Mouse (Mus musculus): Measurements from ENCODE around the gene Uck2. TPM values are rescaled to one million over a fixed set of nuclear protein-coding genes. Genes with fewer than 3 reads are reported as not detected.

Uck2 gene
- total RNA-seq (2014; fragmentation: Nextera tagmentation) (181 and 224 TPM in 2 replicates), total RNA-seq (2017) (223 and 286 TPM in 2 replicates)

DNA sequence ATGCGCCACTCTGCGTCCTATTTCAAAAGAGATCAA is at the start of gene Uck2:
Gene Uck2, minus strand, starts transcription at position 1 of the 36 bp plus-strand sequence.
- ATAC-seq (replicated peaks; ENCODE audit: poor library complexity, severe bottlenecking): no peak

GRCm38 (mm10) chr1:167331106-167331505 is 46.0 kb upstream of the Uck2 start:
- peak; percentile 94 for ATAC-seq (replicated peaks; ENCODE audit: poor library complexity, severe bottlenecking)

DNA sequence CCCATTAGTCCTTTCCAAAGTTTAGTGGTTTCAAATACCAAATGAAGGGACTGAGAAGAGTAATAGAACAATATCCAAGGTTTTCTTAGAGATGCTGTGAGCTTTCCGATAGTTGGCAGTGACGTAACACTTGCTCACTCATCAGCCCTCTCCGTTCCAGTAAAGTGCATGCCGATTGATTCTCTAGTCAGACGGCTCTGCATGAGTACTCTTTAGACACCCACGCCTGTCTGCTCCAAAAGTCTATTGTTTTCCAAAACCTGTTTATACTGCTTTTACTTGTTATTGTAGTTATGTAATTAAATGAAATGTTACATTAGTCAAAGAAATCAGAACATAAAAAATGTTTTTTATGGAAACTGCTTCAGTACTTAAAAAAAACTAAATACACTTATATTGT is 43.7 kb upstream of the Uck2 start:
- ATAC-seq (replicated peaks; ENCODE audit: poor library complexity, severe bottlenecking): no peak

- ATAC-seq (replicated peaks; ENCODE audit: poor library complexity, severe bottlenecking): no peak
Observed at GRCm38 (mm10) chr1:167321691-167322090, 36.6 kb upstream of the Uck2 start.

GRCm38 (mm10) chr1:167313220-167313619 is 28.1 kb upstream of the Uck2 start:
- ATAC-seq (replicated peaks; ENCODE audit: poor library complexity, severe bottlenecking): no peak

- no peak for ATAC-seq (replicated peaks; ENCODE audit: poor library complexity, severe bottlenecking)
Observed at GRCm38 (mm10) chr1:167312367-167312766, 27.2 kb upstream of the Uck2 start.

DNA sequence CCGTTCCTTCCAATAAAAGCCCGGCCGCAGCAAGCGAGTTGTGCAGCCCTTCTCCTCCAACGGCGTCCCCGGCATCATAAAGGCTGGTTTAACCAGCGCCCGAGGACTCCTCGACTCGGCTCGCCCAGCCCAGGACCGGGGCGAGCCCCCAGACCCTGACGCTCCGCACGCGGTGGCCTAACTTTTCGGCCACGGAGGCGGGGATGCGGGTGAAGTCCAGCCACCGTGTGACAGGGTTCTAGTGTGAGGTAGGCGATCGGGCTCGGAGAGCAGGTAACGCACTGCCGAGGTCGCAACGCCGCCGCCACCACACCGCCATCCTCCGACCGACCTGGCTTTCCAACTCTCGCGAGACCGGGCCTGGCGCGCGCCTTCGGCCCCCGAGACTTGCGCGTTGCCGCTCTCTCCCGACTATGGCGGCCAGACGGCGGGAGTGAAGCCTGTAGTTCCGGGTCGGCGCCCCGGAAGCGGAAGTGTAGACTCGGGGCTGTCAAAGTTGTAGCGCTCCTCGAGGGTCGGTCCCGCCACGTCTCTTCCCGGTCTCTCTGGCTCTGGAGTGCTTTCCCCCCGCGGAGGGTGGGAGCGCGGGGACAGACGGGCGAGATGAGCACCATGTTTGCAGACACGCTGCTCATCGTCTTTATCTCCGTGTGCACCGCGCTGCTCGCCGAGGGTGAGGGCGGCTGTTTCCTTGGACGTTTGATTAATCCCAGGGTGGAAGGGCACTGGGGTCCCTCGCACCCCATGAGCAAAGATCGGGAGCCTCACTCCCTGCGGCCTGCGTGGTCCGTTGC is 23.3 kb upstream of the Uck2 start, which contains the start of gene Tmco1:
Gene Tmco1, plus strand, starts transcription at position 118 of the 794 bp plus-strand sequence.
- peak; percentile 93 for ATAC-seq (replicated peaks; ENCODE audit: poor library complexity, severe bottlenecking)

GRCm38 (mm10) chr1:167307674-167308073 is 22.6 kb upstream of the Uck2 start:
- no peak for ATAC-seq (replicated peaks; ENCODE audit: poor library complexity, severe bottlenecking)

DNA sequence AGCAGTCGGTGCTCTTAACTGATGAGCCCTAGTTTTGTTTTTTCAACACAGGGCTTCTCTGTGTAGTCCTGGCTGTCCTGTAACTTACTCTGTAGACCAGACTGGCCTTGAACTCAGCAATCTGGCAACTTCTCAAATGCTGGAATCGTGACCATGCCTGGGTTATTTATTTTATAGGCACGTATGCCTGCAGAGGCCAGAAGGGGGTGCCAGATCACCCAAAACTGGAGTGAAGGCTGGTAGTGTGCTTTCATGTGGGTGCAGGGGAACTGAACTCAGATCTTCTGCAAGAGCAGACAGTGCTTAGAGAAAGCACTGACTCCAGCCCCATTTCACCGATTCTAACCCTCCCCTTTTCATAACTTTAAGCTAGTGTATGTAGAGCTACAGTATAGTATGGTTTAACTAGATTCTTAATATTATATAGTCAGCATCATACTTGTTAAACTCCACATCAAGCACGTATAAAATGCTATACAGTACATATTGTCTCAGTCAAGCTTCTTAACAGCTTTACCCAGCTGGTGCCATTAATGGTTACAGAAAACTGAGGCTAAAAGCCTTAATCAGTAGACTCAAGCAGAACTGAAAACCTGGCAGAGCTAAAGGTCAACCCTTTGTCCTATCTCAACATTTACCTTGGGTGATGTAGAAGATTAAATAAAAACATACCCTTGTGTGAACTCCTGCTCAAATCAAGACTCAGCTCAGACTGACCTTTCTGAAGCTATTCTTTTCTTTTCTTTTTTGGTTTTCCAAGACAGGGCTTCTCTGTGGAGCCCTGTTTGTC is 21.5 kb upstream of the Uck2 start:
- ATAC-seq (replicated peaks; ENCODE audit: poor library complexity, severe bottlenecking): peak; percentile 70

DNA sequence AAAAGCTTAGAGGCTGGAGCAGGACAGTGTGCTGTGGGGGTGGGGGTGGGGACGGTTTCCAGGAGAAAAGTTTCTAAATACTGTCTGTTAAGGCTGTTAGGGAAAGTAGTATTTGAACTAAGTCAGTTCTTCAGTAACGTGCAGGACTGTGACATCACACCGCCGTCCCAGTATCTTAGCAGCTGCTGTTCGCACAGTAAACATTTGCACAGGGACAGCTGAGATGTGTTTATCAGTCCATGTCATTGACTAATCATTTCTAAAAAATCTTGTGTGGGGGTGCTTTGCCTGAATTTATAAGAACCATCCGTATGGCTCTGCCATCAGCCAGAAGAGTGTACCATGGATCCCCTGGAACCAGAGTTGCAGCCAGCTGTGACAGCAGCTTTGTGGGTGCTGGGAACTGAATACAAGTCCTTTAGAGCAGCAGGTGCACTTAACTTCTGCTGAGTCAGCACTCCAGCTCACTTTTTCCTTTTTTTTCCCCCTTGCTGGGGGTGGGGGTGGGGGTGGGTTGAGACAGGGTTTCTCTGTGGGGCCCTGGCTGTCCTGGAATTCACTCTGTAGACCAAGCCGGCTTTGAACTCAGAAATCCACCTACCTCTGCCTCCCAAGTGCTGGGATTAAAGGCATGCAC is 20.5 kb upstream of the Uck2 start:
- no peak for ATAC-seq (replicated peaks; ENCODE audit: poor library complexity, severe bottlenecking)

DNA sequence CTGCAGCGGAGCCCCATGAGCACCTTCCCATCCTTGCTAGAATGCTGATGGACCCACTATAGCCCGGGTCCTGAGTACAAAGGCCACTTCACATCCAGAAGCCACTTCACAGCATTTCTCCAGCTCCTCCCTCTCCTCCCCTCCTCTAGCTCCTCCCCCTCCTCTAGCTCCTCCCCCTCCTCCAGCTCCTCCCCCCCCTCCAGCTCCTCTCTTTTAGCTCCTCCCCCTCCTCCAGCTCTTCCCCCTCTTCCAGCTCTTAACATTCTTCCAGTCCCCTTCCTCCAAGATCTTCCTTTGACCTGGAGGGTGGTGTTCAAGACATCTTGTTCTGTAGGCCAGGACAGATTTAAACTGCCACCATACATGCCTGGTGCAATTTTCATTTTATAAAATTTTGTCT is 15.0 kb upstream of the Uck2 start:
- peak; percentile 70 for ATAC-seq (replicated peaks; ENCODE audit: poor library complexity, severe bottlenecking)

DNA sequence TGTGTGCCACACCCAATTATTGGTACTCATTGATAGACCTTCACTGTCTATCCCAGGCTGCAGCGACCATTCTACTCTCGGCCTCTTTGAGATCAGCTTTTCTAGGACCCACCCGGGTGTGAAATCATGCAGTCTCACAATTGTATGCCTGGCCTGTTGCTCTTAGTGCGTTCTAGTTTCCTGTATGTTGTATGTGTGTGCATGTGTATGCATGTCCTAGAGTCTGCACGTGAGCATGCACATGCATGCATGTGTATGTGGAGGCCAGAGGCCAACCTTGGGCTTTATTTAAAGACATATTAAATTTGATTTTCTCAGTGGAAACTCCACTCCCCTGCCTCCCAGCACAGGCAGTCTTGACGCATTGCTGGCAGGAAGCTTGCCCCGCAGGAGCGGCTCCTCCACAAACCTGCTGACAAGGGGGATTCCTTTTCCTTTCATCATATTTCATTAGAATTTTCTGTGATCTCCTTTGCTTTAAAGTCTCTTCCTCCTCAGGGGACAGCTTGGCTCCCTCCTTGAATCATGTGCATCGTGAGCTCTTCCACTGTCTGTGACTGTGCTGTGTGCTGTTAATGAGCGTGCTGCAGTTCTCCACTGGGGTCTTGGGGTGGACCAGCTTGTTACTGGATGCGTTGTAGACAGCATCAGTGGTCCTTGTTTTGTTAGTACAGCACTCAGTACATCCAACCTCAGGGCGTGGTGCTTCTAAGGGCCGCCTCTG is 10.7 kb upstream of the Uck2 start:
- ATAC-seq (replicated peaks; ENCODE audit: poor library complexity, severe bottlenecking): no peak

DNA sequence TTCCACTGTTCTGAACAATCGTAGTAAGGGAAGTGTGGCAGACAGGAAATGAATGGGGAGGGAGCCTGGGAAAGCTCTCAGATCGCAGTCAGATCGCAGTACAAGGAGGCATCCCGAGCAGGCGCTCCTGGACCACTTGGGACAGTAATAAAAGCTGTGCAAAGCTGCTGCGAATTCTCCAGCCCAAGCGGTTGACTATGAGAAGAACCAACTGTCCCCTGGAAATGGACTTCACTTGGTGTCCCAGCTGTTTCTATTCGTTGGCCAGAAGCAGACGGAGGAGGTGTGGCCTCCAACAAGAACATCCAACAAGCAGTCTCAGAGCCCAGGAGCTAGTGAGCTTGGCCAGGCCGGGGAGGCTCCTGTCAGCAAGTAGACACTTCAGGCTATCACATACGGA is 7.3 kb upstream of the Uck2 start:
- ATAC-seq (replicated peaks; ENCODE audit: poor library complexity, severe bottlenecking): no peak

DNA sequence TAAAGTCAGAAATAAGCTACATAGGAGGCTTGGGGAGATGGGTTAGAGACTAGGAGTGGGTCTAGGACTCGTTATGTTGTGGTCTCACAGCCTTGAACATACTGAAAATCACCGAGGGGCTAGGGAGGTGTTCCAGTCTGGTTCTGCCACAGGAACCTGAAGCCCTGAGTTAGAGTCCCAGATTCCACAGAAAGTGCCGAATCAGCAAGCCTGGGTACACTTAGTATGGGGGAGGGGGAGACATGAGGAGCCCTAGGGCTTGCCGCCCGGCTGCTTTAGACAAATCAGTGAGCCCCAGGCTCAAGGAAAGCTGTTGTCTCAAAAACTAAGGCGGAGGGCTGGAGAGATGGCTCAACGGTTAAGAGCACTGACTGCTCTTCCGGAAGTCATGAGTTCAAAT is 6.5 kb upstream of the Uck2 start:
- ATAC-seq (replicated peaks; ENCODE audit: poor library complexity, severe bottlenecking): no peak

DNA sequence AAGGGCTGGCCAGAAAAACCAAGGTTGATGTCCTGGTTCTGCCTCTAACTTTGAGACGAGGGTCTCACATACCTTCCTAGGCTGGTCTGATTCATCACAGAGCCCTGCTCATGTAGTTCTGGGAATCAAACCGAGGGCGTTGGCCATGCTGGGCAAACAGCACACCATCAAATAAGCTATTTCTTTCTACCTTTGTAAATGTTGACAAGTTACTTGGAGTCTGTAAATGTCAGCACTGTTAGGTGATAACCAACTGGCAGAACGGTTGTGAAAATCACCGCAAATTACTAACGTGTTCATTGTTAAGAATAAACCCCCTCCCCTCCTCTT is 5.1 kb upstream of the Uck2 start:
- no peak for ATAC-seq (replicated peaks; ENCODE audit: poor library complexity, severe bottlenecking)

DNA sequence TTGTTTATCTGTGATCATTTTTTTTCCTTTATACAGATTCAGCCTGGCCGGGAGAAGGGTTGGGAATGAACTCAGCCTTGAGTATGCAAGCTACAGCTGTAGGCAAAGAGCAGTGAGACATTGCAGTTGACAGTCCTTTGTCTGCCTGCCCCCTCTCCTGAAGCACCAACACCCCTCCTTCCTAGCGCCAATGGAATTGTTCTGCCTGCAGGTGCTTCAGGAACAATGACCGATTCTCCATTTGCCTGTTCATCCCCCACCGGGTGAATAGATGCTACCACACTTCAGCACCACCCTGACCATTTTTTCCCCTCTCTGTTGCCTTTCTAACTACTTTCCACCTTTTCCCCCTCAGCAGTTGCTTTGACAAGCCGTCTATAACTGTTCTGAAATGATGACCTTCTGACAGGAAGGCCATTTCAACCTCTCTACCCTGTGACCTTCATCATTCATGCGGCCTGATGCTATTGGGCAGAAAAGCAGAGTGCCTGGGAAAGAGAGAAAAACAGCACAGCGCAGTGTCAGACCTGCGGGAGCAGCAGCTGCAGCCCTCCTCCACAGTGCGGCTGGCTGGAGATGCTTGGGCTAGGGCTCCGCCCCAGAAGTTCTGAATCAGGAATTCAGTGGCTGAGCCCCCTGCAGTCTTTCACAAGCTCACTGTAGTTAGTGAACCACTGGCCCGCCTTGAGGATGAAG is 4.6 kb upstream of the Uck2 start:
- ATAC-seq (replicated peaks; ENCODE audit: poor library complexity, severe bottlenecking): 0 out of 2 replicates have a peak, but pooled peaks have one; percentile 12

DNA sequence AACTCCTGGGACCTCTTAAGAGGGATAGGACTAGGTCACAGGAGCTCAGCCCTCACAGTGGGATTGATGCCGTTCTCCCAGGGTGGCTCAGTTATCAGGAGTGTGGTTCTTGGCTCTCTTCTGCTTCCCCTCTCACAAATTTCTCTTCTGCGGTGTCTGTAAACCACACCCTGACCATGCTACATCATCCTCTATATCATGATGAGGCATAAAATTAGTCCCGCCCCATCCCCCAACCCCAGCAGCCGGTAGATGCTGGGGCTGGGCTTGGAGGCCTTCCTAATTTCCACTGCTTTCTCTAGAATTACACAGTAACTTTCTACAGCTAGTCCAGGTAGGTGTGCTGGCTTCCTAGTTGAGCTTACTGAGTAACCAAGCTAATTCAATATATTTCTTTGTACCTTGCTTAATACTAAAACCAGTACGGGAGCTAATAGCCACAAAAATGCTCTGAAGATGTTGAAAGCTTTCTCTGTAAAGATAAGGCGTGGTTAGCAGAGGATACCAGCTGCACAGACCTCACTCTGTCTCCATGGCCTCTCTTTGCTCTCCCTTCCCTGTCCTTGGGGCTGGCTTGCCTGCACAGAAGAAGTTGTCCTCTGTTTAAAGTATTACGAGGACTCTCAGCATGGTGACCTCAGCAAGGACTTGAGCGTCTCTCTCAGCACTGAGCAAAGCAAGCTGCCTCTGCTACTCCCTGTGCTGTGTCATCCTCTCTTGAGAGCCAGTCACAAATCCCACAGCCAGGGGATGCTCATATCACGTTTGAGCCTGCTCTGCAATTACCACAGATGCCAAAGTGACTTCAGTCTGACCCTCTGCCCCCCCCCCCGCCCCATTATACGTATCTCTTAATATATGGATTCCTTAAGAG is 3.8 kb upstream of the Uck2 start:
- peak; percentile 47 for ATAC-seq (replicated peaks; ENCODE audit: poor library complexity, severe bottlenecking)

DNA sequence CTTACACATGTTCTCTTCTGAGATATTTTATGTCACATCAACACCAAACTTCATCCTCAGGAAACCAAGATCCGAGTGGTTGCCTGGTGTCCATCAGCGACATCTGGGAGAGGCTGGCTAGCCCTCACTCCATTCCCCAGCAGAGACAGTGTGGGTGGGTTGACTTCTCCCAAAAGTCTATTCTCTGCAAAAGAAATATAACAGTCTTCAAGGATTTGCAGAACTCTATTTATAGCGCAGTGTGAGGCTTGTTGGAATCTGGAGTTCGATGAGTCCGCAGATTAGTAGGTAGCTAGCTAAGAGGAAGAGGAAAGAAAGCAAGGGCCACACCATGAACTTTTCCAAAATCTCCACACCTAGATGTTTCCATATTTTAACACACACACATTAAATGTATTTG is 2.0 kb upstream of the Uck2 start:
- no peak for ATAC-seq (replicated peaks; ENCODE audit: poor library complexity, severe bottlenecking)

- ATAC-seq (replicated peaks; ENCODE audit: poor library complexity, severe bottlenecking): no peak
Observed at GRCm38 (mm10) chr1:167285356-167285755, 236 bp upstream of the Uck2 start.

Measured in granulocyte monocyte progenitor cell, adult 5-6 weeks (primary cell).